Mouse (Mus musculus) layer of hippocampus, adult 8-10 months (tissue): ENCODE results near the gene Acbd5. TPM values are rescaled to one million over a fixed set of nuclear protein-coding genes. Genes with fewer than 3 reads are reported as not detected.
"Not testable (repeated sequence)": the region's sequence is repeated elsewhere in the genome, so short reads cannot be mapped to it uniquely, and the experiment has no call there.

ENCODE experiments used
- DNase-seq, 2 experiments: peaks; one replicate each; pipeline ENCODE4 v3.0.0; 2022; ENCODE audit warnings: low spot score in 2 of 2
- total RNA-seq, 4 experiments: library from RNA; stranded (reverse); gene quantifications; 2 replicates each; pipeline ENCODE4 v1.2.4; 2022

The Acbd5 gene
- total RNA-seq: 10 to 100 TPM; 80.6 to 92.0 (median 89.1) TPM

DNA sequence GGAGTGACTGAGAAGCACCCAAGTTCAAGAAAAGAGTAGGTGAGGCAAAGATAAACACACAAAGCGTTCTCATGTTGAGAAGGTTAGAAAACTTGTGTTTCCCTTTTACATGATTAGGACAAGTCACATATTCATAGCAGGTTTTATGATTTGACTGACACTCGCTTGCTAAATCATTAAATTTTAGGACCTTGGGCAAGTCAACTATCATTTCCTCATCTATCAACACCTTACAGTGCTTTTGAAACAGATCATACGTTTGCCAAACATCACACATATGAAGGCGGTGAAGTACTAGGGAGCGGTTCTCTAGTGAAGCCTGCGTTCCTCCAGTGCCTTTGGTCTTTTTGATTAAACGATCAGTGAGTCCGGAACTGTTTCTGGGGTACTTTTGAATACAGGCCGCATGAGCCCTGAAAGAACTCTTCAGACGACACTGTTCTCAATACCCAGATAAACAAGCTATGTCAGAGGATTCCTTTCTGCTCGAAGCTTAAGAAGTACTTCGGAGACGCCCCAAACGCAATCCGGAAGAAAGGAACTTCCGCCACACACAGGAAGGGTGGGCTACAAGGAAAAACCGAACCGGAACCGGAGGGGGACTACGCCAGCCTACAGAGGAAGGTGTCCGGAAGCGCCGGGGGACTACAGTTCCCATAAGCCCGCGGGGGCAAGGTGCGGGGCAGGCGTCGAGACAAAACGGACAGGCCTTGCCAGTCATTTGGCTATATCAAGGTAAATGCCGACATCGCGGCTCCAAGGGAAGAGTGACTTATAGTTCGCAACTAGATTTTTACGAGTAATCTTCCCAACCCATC is at the start of gene Acbd5:
Gene Acbd5 (plus strand): TSS at position 616 of the 818 bp plus-strand sequence.
- peak; percentile 94 to 95 for DNase-seq

DNA sequence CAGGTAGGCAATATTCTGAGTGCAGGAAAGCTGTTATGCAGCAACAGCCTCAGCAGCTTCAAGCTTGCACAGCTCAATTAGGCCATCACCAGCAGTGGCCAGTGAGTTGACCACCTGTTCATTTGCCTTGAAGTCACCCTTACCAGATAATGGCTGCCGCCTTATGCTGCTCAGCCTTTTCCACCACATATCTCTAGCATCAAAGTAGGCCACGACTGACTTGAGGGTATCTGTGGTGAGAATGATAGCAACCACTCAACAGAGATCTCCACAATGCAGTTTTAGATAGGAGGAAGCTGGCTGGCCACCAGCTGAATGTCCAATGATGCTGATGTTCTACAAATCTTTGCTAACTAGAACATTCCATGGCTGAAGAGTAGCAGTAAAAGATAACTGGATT is 48.8 kb upstream of the Acbd5 start:
- DNase-seq: no peak

DNA sequence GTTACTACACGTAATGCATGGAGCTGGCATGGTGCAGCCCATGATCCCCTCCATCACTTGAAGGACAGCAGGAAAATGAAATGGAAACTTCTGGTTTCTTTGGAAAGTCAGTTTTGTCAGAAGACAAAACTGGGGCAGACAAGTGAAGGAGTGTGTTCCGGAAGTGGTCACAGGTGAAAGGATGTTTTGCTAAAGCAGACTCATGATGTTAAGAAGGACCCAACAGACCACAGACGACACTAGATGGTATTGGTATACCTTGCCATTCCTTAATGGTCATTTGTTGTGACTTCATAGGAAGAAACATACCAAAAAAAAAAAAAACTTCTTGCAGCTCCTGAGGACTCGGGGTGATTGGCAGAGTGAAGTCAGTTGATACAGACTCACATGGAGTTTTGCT is 46.6 kb upstream of the Acbd5 start:
- DNase-seq: no peak

DNA sequence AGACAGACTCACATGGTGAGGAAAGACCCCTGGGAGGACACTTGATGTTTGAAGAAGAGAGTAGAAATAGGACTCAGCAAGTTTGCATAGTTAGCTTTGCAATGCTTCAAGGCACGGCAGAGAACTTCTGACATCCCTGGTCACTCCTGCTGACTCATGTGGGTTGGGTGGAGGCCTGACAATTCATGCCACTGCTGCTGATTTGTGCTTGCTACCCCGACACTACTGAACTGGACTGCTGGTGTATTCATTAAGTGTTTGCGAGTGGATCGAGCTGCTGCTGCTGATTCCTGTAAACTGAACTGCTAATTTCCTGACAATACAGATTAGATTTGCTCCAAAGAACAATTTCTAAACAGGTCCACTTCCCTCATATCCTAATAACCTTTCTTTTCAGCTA is 46.2 kb upstream of the Acbd5 start:
- no peak for DNase-seq

DNA sequence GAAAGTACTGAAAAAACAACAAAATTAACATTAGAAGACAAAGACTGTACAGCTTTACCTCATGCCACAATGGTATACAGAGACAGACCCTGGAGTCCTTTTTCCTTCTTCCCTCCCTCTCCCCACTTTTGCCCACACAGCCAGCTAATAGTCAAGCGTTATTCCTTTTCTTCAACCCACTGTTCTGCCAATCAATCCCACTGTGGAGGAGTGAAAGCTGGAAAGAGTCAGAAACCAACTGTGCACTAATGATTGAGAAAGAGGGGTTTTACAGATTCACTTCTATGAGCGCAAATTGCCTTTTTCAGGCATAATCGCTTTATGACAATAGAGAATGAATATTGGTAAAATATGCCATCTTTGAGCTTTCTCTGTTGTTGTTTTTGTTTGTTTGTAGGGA is 44.9 kb upstream of the Acbd5 start:
- no peak for DNase-seq

DNA sequence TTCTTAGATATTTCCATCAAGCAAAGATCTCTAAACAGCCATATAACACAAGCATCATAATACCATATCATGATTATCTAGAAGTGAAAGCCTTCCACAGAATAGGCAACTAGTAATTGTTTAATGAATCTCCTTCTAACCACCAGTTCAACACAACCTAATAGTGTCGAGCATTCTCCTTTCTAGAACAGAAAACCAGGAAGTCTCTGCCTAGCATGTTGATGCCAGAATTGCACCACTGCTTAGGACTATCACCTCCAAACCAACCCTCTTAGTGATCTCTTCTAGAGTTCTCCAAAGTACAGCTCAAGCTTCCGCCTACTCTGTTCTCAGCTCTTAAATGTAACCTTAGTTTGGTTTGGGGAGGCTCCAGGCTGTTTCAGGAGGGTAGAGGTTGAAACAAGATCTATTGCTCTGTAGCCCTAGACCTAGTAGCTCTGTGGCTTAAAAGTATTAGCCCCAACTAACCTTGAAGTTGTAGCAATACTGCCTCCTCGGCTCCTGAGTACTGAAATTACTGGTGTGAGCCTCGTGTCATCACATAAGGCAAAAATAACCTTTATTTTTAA is 44.2 kb upstream of the Acbd5 start:
- DNase-seq: no peak

DNA sequence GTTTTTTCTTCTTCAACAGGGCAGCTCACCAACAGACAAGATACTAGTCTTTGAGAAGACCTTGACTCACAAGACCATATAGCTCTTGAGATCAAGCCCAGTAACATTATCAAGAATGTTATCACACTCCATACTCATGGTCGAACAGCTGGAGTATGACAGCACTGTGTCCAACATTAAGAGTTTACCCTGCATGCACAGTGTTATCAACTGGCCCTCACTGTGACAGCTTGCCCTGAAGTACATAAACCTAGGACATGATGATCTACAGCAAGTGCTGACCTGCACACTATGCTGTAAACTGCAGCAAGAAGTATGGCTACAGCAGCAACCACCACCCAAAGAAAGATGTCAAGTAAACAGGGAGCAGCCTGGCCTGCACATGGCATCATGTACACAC is 41.6 kb upstream of the Acbd5 start:
- DNase-seq: no peak

DNA sequence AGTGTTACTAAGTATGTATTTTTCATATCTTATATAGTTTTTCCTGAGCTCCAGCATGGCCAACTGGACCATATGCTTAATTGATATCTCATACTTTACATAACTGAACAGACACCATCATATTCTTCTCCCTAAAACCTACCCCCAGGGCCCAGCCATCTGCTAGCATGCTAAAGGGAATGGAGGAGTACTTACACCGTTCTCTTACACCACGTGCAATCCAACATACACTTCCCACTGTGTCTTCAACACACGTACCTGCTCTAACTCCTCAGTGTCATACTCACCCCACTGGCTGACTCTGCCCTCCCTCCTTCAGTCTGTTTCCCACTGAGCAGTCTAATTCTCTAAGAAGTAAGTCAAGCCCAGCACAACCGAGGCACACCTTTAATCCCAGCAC is 39.1 kb upstream of the Acbd5 start:
- DNase-seq: no peak

DNA sequence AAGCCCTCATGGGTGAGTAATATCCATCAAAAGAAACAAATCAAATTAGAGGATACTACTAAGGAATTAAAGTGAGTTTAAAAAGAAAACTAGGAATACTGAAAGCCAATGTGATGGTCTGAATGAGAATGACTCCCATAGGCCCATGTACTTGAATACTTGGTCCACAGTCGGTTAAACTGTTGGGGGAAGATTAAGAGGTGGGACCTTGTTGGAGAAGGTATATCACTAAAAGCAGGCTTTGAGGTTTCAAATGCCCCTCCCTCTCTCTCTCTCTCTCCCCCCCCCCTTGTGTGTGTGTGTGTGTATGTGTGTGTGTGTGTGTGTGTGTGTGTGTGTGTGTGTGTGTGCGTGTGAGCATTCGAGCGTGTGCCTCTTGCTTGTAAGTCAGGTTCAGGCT is 37.3 kb upstream of the Acbd5 start:
- DNase-seq: no peak

DNA sequence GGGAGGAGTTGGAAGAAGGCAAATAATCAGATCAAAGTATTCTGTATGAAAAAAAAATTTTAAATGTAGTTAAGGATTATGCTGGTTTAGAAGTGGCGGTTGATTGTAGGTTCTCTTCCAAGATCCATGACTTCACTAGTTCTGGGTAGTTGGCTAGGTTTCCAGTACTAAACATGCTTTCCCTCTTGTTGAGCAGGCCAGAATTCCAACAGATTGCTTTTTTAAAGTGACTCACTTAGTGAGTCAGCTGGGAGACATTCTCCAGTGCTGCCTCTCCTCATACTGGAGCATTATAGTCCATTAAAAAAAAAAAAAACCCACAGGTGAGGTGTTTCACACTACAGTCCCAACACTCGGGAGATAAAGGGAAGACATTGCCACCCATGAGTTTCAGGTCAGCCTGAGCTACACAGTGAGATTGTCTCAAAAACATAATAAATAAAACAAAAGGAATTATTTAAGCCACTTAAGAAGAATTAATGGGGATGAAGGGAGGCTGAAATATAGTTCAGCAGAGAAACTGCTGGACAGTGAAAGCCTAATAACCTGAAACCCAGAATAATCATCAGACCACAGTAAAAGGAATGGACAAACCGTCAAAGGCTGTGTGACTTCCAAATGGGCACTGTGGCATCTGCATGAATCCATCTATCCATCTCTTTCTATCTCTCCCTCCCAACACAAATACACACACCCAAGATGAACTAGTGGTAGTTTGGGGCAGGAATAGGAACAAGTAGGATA is 33.1 kb upstream of the Acbd5 start:
- DNase-seq: peak in 1 of 2 experiments; percentile 23

DNA sequence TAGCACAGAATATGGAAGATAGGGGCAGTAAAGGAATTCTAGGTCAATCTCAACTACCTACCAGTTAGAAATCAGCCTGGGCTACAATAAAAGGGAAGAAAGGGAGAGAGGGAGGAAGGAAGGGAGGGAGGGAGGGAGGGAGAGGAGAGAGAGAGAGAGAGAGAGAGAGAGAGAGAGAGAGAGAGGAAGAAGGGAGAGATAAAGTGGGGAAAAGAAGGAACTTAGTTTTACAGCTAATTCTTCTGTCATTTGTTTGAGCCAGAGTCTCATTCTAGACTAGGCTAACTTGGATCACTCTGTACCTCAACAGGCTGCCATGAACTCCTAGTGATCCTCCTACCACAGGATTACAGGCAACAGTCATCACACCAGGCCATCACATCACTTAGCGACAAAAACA is 32.5 kb upstream of the Acbd5 start:
- no peak for DNase-seq

DNA sequence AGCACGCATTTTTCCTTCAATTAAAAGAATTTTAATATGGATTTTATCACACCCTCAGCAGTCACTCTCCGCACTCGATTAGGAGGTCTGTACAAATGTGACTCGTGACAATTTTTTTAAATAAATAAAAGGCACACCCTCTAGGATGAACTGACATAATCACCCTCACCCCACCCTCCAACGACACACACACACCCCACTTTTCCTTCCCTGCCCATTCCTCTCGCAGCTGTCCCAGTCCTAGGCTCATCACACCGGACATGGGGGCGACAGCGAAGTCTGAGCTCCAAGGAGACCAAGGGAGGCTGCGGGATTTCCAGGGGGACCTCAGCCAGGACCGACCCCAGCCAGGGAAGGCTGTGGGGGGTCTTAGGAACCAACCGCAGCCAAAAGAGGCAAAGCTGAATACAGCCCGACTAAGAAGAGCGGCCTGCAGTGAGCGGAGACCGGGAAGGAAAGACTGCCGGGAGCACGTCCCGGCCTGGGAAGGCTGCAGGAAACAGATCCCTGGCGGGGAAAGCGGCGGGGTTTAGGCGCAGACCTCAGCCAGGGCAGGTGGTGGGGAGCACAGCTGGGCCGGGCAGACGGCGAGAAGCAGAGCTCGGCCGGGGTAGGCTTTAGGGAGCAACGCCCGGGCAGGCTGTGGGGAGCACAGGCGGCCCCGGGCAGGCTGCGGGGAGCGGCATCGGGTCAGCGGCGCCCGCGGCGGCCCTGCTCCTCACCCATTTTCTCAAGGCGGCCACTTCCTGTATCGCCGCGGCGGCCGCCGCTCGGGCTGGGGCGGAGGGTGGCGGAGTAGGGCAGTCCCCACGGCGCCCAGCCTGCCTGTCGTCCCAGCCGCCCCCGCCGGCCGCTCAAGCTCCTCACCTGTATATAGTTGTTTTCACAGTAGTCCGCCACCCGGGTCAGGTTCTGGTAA is 28.6 kb upstream of the Acbd5 start:
- no peak for DNase-seq

DNA sequence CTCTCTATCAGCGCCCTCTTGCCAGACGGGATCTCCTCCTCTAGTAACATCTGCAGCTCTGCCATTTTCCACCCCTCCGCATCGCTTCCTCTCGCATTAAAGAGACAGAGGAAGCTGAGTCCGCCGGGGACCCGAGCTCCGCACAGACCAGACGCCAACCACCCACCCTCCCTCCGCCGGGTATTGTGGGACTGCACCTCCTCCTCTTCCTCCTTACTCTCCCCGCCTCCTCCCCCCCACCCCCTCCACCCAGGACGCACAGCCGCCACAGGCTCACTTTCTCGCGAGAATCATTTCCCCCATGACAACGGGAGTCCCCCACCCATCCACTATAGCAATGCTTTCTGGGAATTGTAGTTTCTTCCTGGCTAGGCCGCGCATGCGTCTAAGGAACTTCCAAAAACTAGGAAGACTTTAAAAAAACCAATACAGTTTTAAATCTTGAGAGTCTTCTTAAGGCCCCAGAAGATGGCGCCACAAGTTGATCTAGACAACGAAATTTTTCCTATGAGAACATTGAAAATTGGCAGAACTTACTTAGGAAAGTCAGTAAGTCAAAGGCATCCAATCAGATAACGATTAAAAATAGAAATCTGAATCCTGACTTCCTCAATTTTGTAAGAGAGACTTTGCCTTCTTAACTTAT is 27.8 kb upstream of the Acbd5 start, which contains the start of gene Abi1:
Gene Abi1 (minus strand): TSS at position 241 of the 646 bp plus-strand sequence.
- DNase-seq: peak; percentile 91 to 94

DNA sequence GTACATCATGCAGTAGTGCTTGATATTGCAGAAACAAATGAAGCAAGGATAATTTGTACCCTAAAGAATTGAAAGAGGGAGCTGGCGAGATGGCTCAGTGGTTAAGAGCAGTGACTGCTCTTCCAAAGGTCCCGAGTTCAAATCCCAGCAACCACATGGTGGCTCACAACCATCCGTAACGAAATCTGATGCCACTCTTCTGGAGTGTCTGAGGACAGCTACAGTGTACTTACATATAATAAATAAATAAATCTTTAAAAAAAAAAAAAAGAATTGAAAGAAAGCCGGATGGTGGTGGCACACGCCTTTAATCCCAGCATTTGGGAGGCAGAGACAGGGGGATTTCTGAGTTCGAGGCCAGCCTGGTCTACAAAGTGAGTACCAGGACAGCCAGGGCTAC is 27.3 kb upstream of the Acbd5 start:
- not testable (repeated sequence) for DNase-seq

DNA sequence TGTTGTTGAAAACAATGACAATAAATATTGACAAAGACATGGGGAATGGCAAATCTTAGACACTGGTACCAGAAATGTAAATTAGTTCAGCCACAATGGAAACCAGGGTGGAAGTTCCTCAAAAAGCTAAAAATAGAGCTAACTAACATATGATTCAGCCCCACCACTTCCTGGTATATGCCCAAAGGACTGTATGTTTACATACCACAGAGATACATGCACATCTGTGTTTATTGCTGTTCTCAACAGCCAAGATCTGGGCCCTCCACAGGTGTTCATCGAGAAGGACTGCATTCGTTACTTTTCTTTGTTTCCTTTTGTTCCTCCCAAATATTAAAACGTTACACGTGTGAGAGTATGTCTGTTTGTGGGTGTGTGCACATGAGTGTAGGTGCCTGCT is 26.5 kb upstream of the Acbd5 start:
- no peak for DNase-seq

DNA sequence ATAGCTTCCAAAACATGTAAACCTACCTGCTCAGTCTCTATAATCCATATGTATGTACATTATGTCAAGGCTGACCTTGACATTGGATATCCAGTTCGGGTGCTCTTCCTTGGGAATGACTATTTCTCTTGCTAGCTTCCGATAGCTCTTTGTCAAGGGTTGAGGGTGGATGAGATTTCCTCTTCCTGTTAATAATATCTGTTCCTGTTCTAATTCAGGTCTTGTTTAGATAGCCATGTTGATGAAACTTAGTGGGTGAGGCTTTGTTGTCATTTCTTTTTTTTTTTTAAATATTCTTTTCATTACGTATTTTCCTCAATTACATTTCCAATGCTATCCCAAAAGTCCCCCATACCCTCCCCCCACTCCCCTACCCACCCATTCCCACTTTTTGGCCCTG is 25.8 kb upstream of the Acbd5 start:
- DNase-seq: no peak

DNA sequence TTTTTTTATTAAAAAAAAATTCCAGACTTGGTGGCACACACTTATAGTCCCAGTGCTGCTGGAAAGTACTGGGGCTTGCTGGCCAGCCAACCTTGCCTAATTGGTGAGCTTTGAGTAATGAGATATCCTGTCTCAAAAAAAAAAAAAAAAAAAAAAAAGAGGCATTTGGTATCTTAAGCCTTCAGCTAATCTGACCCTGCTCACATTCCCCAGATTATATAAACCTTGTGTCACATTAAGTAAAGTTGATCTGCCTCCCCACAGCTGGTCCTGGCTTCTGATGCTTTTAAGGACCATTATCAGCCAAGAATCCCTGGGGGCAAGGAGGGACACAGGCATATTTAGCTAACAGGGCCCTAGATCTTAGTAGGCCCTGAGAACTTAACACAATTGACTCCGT is 22.3 kb upstream of the Acbd5 start:
- DNase-seq: no peak

DNA sequence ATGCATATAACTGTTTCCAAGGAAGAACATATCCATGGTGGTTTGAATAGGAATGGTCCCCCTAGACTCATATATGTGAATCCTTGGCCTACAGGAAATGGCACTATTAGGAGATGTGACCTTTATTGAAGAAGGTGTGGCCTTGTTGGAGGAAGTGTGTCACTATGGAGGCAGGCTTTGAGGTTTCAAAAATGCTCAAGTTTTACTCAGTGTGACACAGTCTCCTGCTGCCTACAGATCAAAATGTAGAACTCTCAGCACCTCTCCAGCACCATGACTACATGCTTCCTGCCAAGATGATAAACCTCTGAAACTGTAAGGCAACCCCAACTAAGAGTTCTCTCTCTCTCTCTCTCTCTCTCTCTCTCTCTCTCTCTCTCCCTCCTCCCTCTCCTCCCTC is 20.0 kb upstream of the Acbd5 start:
- DNase-seq: no peak

DNA sequence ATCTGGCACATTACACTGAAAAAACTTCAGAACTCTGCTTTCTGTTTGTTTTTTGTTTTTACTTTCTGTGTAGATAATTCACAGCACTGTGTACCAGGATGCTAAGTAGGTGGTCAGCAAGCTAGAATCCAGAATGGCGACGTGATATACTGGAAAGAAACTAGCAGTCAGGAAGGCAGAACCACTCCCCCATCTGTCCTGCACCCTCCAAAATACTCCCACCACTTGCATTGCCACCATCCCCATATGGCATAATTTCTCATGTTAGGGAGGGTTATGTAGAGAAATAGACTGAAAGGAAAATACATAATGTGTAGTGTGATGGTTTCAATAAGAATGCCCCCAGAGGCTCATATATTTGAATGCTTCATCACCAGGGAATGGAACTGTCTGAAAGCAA is 16.1 kb upstream of the Acbd5 start:
- DNase-seq: peak; percentile 57 to 63

DNA sequence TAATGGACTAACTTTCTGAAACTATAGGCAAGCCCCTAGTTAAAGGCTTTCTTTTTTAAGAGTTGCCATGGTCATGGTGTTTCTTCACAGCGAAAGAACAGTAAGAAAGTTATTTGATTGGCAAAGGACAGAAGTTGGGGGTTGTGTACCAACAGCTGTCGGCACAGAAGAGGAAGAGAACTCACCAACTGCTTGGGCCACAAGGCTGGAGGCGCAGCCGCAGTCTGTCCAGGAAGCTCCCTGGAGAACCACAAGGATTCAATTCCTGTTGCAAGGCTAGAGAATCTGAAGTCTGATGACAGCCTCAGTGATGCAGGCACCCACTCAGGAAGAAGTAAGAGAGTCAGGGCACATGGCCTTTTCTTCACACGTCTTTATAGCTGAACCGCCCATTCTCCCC is 15.4 kb upstream of the Acbd5 start:
- peak; percentile 20 to 36 for DNase-seq

DNA sequence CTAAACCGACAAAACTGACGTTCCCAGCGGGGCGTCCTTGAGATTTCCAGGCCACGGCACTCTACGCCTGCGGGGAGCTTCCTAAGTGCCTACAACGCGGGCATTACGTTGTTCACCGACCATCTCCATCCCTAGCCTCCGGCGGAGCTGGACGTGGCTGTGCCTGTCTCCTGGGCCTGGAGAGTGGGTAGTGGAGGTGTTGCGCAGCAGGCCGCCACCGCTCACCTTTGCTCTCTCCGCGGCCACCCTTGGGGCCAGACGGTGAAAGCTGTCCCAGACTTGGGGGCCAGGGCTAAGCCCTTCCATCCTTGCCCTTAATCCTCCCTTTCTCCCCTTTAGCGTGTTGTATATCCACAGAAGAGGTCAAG is 387 bp downstream of the Acbd5 start:
- DNase-seq: no peak
